Comparison of ENCODE assay signal across 10 mouse cellular contexts in the genomic region with DNA sequence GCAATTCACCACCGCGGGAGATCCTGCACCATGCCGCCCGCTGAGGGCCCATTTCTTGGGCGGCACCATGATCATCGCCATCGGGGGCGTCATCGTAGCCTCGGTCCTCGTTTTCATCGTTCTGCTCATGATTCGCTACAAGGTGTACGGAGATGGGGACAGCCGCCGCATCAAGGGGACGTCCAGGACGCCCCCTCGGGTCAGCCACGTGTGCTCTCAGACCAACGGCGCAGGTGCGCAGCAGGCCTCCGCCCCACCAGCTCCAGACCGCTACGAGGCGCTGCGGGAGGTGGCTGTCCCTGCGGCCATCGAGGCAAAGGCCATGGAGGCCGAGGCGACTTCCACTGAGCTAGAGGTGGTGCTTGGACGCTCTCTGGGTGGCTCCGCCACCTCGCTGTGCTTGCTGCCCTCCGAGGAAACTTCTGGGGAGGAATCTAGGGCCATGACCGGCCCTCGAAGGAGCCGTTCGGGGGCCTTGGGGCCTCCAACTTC. TPM values are rescaled to one million over a fixed set of nuclear protein-coding genes. Genes with fewer than 3 reads are reported as not detected.
DNase-seq lines count a peak whose midpoint lies in the region; ATAC-seq and TF ChIP-seq lines count a peak whose summit lies in the region.
"Had no signal": no experiment of that assay in that cellular context is flagged by ENCODE, and none has a peak within 500 bp of the region (broad histone marks: within the 10 kb centered on the region; RNA-seq: fewer than 3 reads in every experiment).

No protein-coding gene starts in this region.

- ATAC-seq in lung, embryonic 14.5 days (ENCODE audit: insufficient read depth), result peak; percentile 17; the same call in 1 of the 2 replicates
- ATAC-seq in forebrain, embryonic 14.5 days, result 0 out of 2 replicates have a peak, but pooled peaks have one; percentile 9
- ATAC-seq in liver, embryonic 12.5 days, result no peak
- 0 out of 2 replicates have a peak, but pooled peaks have one; percentile 6 for ATAC-seq in stomach, embryonic 15.5 days (ENCODE audit: insufficient read depth, low FRiP score, low read depth)

- H3K27ac ChIP-seq in lung, embryonic 14.5 days (ENCODE audit: low read depth), result no peak overlapping the region
- H3K27ac ChIP-seq in forebrain, embryonic 14.5 days (ENCODE audit: low read depth, low read length), result no peak overlapping the region
- H3K27ac ChIP-seq in liver, embryonic 12.5 days, result no peak overlapping the region
- H3K27ac ChIP-seq in stomach, embryonic 15.5 days, result no peak overlapping the region
- H3K27ac ChIP-seq: macrophage had no signal

- no peaks in the 10 kb centered on the region for H3K4me1 ChIP-seq in lung, embryonic 14.5 days (ENCODE audit: insufficient read depth)
- H3K4me1 ChIP-seq in forebrain, embryonic 14.5 days (ENCODE audit: control insufficient read depth, insufficient read depth, low read length), result peaks cover 3% of the 10 kb centered on the region; the same call in 1 of the 2 replicates
- H3K4me1 ChIP-seq in liver, embryonic 12.5 days, result peaks cover 36% of the 10 kb centered on the region
- H3K4me1 ChIP-seq in stomach, embryonic 15.5 days, result peaks cover 13% of the 10 kb centered on the region

- no peak; the same call in 1 of the 2 replicates for TF ChIP-seq CTCF in lung, embryonic 14.5 days (IDR thresholded peaks at IDR 0.05; ENCODE audit: low read depth)

- peak overlapping the region; percentile 55 for H3K9ac ChIP-seq in lung, embryonic 14.5 days
- peak overlapping the region; percentile 54 for H3K9ac ChIP-seq in forebrain, embryonic 14.5 days (ENCODE audit: low read length)
- H3K9ac ChIP-seq in liver, embryonic 12.5 days, result peak overlapping the region; percentile 48
- H3K9ac ChIP-seq in stomach, embryonic 15.5 days, result no peak overlapping the region

- H3K9me3 ChIP-seq in lung, embryonic 14.5 days (ENCODE audit: low read depth, low read length), result no peaks in the 10 kb centered on the region
- no peaks in the 10 kb centered on the region for H3K9me3 ChIP-seq in forebrain, embryonic 14.5 days (replicated peaks; ENCODE audit: control insufficient read depth, low read length)
- no peaks in the 10 kb centered on the region for H3K9me3 ChIP-seq in liver, embryonic 12.5 days (replicated peaks)
- H3K9me3 ChIP-seq in stomach, embryonic 15.5 days, result no peaks in the 10 kb centered on the region

- peak overlapping the region; percentile 88 for H3K4me2 ChIP-seq in lung, embryonic 14.5 days
- peak overlapping the region; percentile 66 for H3K4me2 ChIP-seq in forebrain, embryonic 14.5 days (ENCODE audit: low read length)
- H3K4me2 ChIP-seq in liver, embryonic 12.5 days, result peak overlapping the region; percentile 77
- H3K4me2 ChIP-seq in stomach, embryonic 15.5 days, result peak overlapping the region; percentile 94

- intact Hi-C loops in left cerebral cortex, postnatal 36 days (cut with DNase I), result no loop called here

- DNase-seq in lung, embryonic 14.5 days, result no peak
- no peak for DNase-seq in lung, postnatal 36 days
- DNase-seq in forebrain, embryonic 14.5 days (ENCODE audit: low spot score), result no peak
- no peak for DNase-seq in adrenal gland, postnatal 36 days
- no peak for DNase-seq in left cerebral cortex, postnatal 36 days (ENCODE audit: low spot score in 2 of 2)
- no peak for DNase-seq in gastrocnemius, postnatal 10 days
- DNase-seq: thymus, adult 18-20 months had no signal

- peaks cover 7% of the 10 kb centered on the region; the same call in 1 of the 2 replicates for H3K27me3 ChIP-seq in lung, embryonic 14.5 days (ENCODE audit: insufficient read depth, low read length)
- H3K27me3 ChIP-seq in forebrain, embryonic 14.5 days (replicated peaks; ENCODE audit: control insufficient read depth, insufficient read depth, low read length), result no peaks in the 10 kb centered on the region
- H3K27me3 ChIP-seq in liver, embryonic 12.5 days (replicated peaks), result peaks cover 39% of the 10 kb centered on the region
- no peaks in the 10 kb centered on the region; the same call in 1 of the 2 replicates for H3K27me3 ChIP-seq in stomach, embryonic 15.5 days (replicated peaks)

- 23% methylated on average over 40 of the region's 40 CpGs for WGBS in lung, embryonic 14.5 days
- WGBS in forebrain, embryonic 14.5 days, result 24% methylated on average over 40 of the region's 40 CpGs
- 51% methylated on average over 40 of the region's 40 CpGs for WGBS in liver, embryonic 12.5 days (ENCODE audit: insufficient replicate concordance)
- 35% methylated on average over 40 of the region's 40 CpGs for WGBS in stomach, embryonic 15.5 days

- H3K4me3 ChIP-seq in lung, embryonic 14.5 days (ENCODE audit: low read depth, low read length), result peak overlapping the region; percentile 50
- H3K4me3 ChIP-seq in forebrain, embryonic 14.5 days (ENCODE audit: low read depth, low read length), result peak overlapping the region; percentile 31
- H3K4me3 ChIP-seq in liver, embryonic 12.5 days, result peak overlapping the region; percentile 50
- H3K4me3 ChIP-seq in stomach, embryonic 15.5 days (replicated peaks), result peak overlapping the region; percentile 52

- H3K36me3 ChIP-seq in lung, embryonic 14.5 days (ENCODE audit: insufficient read depth), result peaks cover 18% of the 10 kb centered on the region
- H3K36me3 ChIP-seq in forebrain, embryonic 14.5 days (ENCODE audit: control insufficient read depth, insufficient read depth, low read length), result peaks cover 23% of the 10 kb centered on the region
- H3K36me3 ChIP-seq in liver, embryonic 12.5 days, result no peaks in the 10 kb centered on the region
- H3K36me3 ChIP-seq in stomach, embryonic 15.5 days, result no peaks in the 10 kb centered on the region

RNA-seq across cellular contexts. Expression of gene Lrfn1, which starts 15.0 kb away (rescaled TPM):
- 4.4 and 6.6 TPM in 2 replicates for polyA plus RNA-seq in lung, embryonic 14.5 days (2014; fragmentation: Nextera tagmentation; extraction: Ambion mirVana)
- 8.7 and 9.8 TPM in 2 replicates for polyA plus RNA-seq in forebrain, embryonic 14.5 days (2014; fragmentation: Nextera tagmentation; extraction: Ambion mirVana)
- 1.3 and 1.5 TPM in 2 replicates for polyA plus RNA-seq in liver, embryonic 12.5 days (2016; fragmentation: Nextera tagmentation; extraction: Ambion mirVana)
- polyA plus RNA-seq in stomach, embryonic 15.5 days (2015; fragmentation: Nextera tagmentation; extraction: Ambion mirVana), result 3.0 and 3.5 TPM in 2 replicates
- 10 to 100 TPM; 15.6 to 17.5 TPM for total RNA-seq in adrenal gland, postnatal 36 days (2021)
- total RNA-seq in left cerebral cortex, postnatal 36 days (2021), result 10 to 100 TPM; 85.9 to 93.8 TPM
- 1 to 10 TPM; 1.4 to 2.0 TPM for total RNA-seq in gastrocnemius, postnatal 10 days (2021)

RNA-seq across cellular contexts. Expression of gene Gmfg, which starts 29.5 kb away (rescaled TPM):
- 30.5 and 37.0 TPM in 2 replicates for polyA plus RNA-seq in lung, embryonic 14.5 days (2014; fragmentation: Nextera tagmentation; extraction: Ambion mirVana)
- polyA plus RNA-seq in forebrain, embryonic 14.5 days (2014; fragmentation: Nextera tagmentation; extraction: Ambion mirVana), result 3.3 and 4.9 TPM in 2 replicates
- polyA plus RNA-seq in liver, embryonic 12.5 days (2016; fragmentation: Nextera tagmentation; extraction: Ambion mirVana), result 41.0 and 41.3 TPM in 2 replicates
- 21.0 and 23.5 TPM in 2 replicates for polyA plus RNA-seq in stomach, embryonic 15.5 days (2015; fragmentation: Nextera tagmentation; extraction: Ambion mirVana)
- total RNA-seq in adrenal gland, postnatal 36 days (2021), result 1 to 10 TPM; 6.7 to 8.1 TPM
- 1 to 10 TPM; 1.3 to 2.0 TPM for total RNA-seq in left cerebral cortex, postnatal 36 days (2021)
- total RNA-seq in gastrocnemius, postnatal 10 days (2021), result 10 to 100 TPM in 1 of 2 experiments, 1 to 10 TPM in 1; 10.0 to 10.8 TPM

RNA-seq across cellular contexts. Expression of gene Ifnl2, which starts 43.5 kb away (rescaled TPM):
- polyA plus RNA-seq in lung, embryonic 14.5 days (2014; fragmentation: Nextera tagmentation; extraction: Ambion mirVana), result not detected in 2 replicates
- not detected in 2 replicates for polyA plus RNA-seq in forebrain, embryonic 14.5 days (2014; fragmentation: Nextera tagmentation; extraction: Ambion mirVana)
- not detected in 2 replicates for polyA plus RNA-seq in liver, embryonic 12.5 days (2016; fragmentation: Nextera tagmentation; extraction: Ambion mirVana)
- polyA plus RNA-seq in stomach, embryonic 15.5 days (2015; fragmentation: Nextera tagmentation; extraction: Ambion mirVana), result not detected in 2 replicates
- not detected for total RNA-seq in adrenal gland, postnatal 36 days (2021)
- not detected for total RNA-seq in left cerebral cortex, postnatal 36 days (2021)
- total RNA-seq in gastrocnemius, postnatal 10 days (2021), result not detected
- polyA plus RNA-seq: macrophage had no signal

RNA-seq across cellular contexts. Expression of gene Ifnl3, which starts 55.9 kb away (rescaled TPM):
- not detected in 2 replicates for polyA plus RNA-seq in lung, embryonic 14.5 days (2014; fragmentation: Nextera tagmentation; extraction: Ambion mirVana)
- polyA plus RNA-seq in forebrain, embryonic 14.5 days (2014; fragmentation: Nextera tagmentation; extraction: Ambion mirVana), result not detected in 2 replicates
- not detected in 2 replicates for polyA plus RNA-seq in liver, embryonic 12.5 days (2016; fragmentation: Nextera tagmentation; extraction: Ambion mirVana)
- not detected in 2 replicates for polyA plus RNA-seq in stomach, embryonic 15.5 days (2015; fragmentation: Nextera tagmentation; extraction: Ambion mirVana)
- not detected for total RNA-seq in adrenal gland, postnatal 36 days (2021)
- not detected for total RNA-seq in left cerebral cortex, postnatal 36 days (2021)
- total RNA-seq in gastrocnemius, postnatal 10 days (2021), result not detected
- polyA plus RNA-seq: macrophage had no signal
